Mouse (Mus musculus) heart, embryonic 10.5 days (tissue): ENCODE results near the gene Polr3c. TPM values are rescaled to one million over a fixed set of nuclear protein-coding genes. Genes with fewer than 3 reads are reported as not detected.
A peak's percentile ranks its signal among the peaks of the same experiment; 100 is the strongest.
"Not testable (repeated sequence)": the region's sequence is repeated elsewhere in the genome, so short reads cannot be mapped to it uniquely, and the experiment has no call there.

Experiments used
- DNase-seq: peaks from one replicate; pipeline ENCODE4 v3.0.0-alpha.2; 2017; ENCODE audit warnings: low spot score
- H3K27ac ChIP-seq: fragments of 300-500 bp; sonication (generic); 2 replicates; pipeline ENCODE4 v1.5.1; 2016; ENCODE audit warnings: mild to moderate bottlenecking
- H3K27me3 ChIP-seq: fragments of 300-500 bp; sonication (generic); 2 replicates; pipeline ENCODE4 v1.6.1; 2016; ENCODE audit warnings: mild to moderate bottlenecking; ENCODE audit not compliant: poor library complexity, insufficient read depth, severe bottlenecking
- H3K36me3 ChIP-seq: fragments of 300-500 bp; sonication (generic); 2 replicates; pipeline ENCODE4 v1.6.1; 2016; ENCODE audit warnings: mild to moderate bottlenecking, moderate library complexity
- H3K4me1 ChIP-seq: fragments of 300-500 bp; sonication (generic); 2 replicates; pipeline ENCODE4 v1.6.1; 2016; ENCODE audit warnings: mild to moderate bottlenecking
- H3K4me3 ChIP-seq: fragments of 300-500 bp; sonication (generic); 2 replicates; pipeline ENCODE4 v1.5.1; 2016; ENCODE audit warnings: mild to moderate bottlenecking, moderate library complexity
- H3K9me3 ChIP-seq: fragments of 300-500 bp; sonication (generic); 2 replicates; pipeline ENCODE4 v1.6.1; 2016; ENCODE audit warnings: mild to moderate bottlenecking, moderate library complexity
- WGBS: fragments of 180-500 bp; shearing (Covaris S2); methylation state at CpG from one replicate; pipeline ENCODE4 v1.1.7; 2016; 5-methylcytosine and 5-hydroxymethylcytosine counted together
- polyA plus RNA-seq: library from polyadenylated mRNA; unstranded; fragments of >200 nt; fragmentation: Nextera tagmentation; extraction: Ambion mirVana; gene quantifications from 2 replicates; pipeline ENCODE4 v1.2.1, GENCODE M21; 2016

Gene Polr3c
- polyA plus RNA-seq, 1 experiment from 2014 or later, result 41.0 TPM

- Histone ChIP-seq H3K27ac (no peak overlapping the region), H3K27me3 (peaks cover 18% of the 10 kb centered on the region), H3K9me3 (no peaks in the 10 kb centered on the region), H3K4me1 (peaks cover 24% of the 10 kb centered on the region), H3K4me3 (no peak overlapping the region), H3K36me3 (no peaks in the 10 kb centered on the region)
- DNase-seq, result no peak
- 43% methylated on average over 1 of the region's 1 CpGs for WGBS
Observed at GRCm38 (mm10) chr3:96667316-96667715, 60.1 kb downstream of the Polr3c start.

GRCm38 (mm10) chr3:96666916-96667315 is 60.5 kb downstream of the Polr3c start:
- H3K4me1 ChIP-seq, result peaks cover 24% of the 10 kb centered on the region
- peaks cover 15% of the 10 kb centered on the region for H3K27me3 ChIP-seq
- no peaks in the 10 kb centered on the region for H3K9me3 ChIP-seq
- H3K4me3 ChIP-seq, result no peak overlapping the region
- no peak for DNase-seq
- no peak overlapping the region for H3K27ac ChIP-seq
- H3K36me3 ChIP-seq, result no peaks in the 10 kb centered on the region
- WGBS, result 86% methylated on average over 5 of the region's 5 CpGs

- WGBS, result 84% methylated on average over 7 of the region's 7 CpGs
- not testable (repeated sequence) for DNase-seq, H3K4me3 ChIP-seq, H3K36me3 ChIP-seq, H3K9me3 ChIP-seq, H3K27ac ChIP-seq, H3K27me3 ChIP-seq
- peaks cover 24% of the 10 kb centered on the region for H3K4me1 ChIP-seq
Observed at GRCm38 (mm10) chr3:96665732-96666363, 61.6 kb downstream of the Polr3c start.

- 7% methylated on average over 17 of the region's 18 CpGs for WGBS
- H3K4me1 ChIP-seq, result peaks cover 13% of the 10 kb centered on the region
- DNase-seq, result peak; percentile 91
- 0 out of 2 replicates have a peak, but pooled peaks cover 4% of the 10 kb centered on the region for H3K27me3 ChIP-seq
- H3K9me3 ChIP-seq, result no peaks in the 10 kb centered on the region
- H3K36me3 ChIP-seq, result no peaks in the 10 kb centered on the region
- H3K27ac ChIP-seq, result peak overlapping the region; percentile 29; the same call in 1 of the 2 replicates
- peak overlapping the region; percentile 49 for H3K4me3 ChIP-seq
Observed at GRCm38 (mm10) chr3:96663432-96664239, 63.8 kb downstream of the Polr3c start.

GRCm38 (mm10) chr3:96662731-96663316 is 64.6 kb downstream of the Polr3c start:
- Histone ChIP-seq H3K4me1 (peaks cover 13% of the 10 kb centered on the region), H3K9me3 (no peaks in the 10 kb centered on the region), H3K4me3 (peak overlapping the region; percentile 49), H3K36me3 (no peaks in the 10 kb centered on the region), H3K27me3 (0 out of 2 replicates have a peak, but pooled peaks cover 4% of the 10 kb centered on the region), H3K27ac (peak overlapping the region; percentile 29; the same call in 1 of the 2 replicates)
- 45% methylated on average over 8 of the region's 8 CpGs for WGBS
- no peak for DNase-seq

Other genes starting within 250 kb of the Polr3c start
- gene Hfe2, start 202.5 kb downstream of the Polr3c start, polyA plus RNA-seq, result 5.5 and 8.9 TPM in 2 replicates
- gene Txnip, start 169.7 kb downstream of the Polr3c start, polyA plus RNA-seq, result 59.9 and 75.5 TPM in 2 replicates
- gene Gm16253, start 150.6 kb downstream of the Polr3c start, polyA plus RNA-seq, result 0.88 and 2.8 TPM in 2 replicates
- 37.1 and 37.2 TPM in 2 replicates for gene Polr3gl, start 133.4 kb downstream of the Polr3c start, polyA plus RNA-seq
- 6.8 and 10.4 TPM in 2 replicates for gene Ankrd34a, start 131.0 kb downstream of the Polr3c start, polyA plus RNA-seq
- gene Lix1l, start 126.5 kb downstream of the Polr3c start, polyA plus RNA-seq, result 4.7 and 4.8 TPM in 2 replicates
- gene Rbm8a, start 97.7 kb downstream of the Polr3c start, polyA plus RNA-seq, result 112 and 150 TPM in 2 replicates
- 37.1 and 39.0 TPM in 2 replicates for gene Pex11b, start 92.3 kb downstream of the Polr3c start, polyA plus RNA-seq
- 0.10 and 0.26 TPM in 2 replicates for gene Gm42957, start 92.2 kb downstream of the Polr3c start, polyA plus RNA-seq
- gene Itga10, start 82.0 kb downstream of the Polr3c start, polyA plus RNA-seq, result 0.74 and 0.84 TPM in 2 replicates
- gene Ankrd35, start 57.5 kb downstream of the Polr3c start, polyA plus RNA-seq, result 0.14 TPM in 2 replicates
- gene Pias3, start 31.2 kb downstream of the Polr3c start, polyA plus RNA-seq, result 41.8 and 43.4 TPM in 2 replicates
- gene Nudt17, start 19.1 kb downstream of the Polr3c start, polyA plus RNA-seq, result 7.1 and 8.5 TPM in 2 replicates
- gene Rnf115, start within 50 bp of the Polr3c start, polyA plus RNA-seq, result 47.9 and 59.6 TPM in 2 replicates
- 0.98 TPM in 1 of 2 replicates, not detected in the other for gene Pdzk1, start 101.7 kb upstream of the Polr3c start, polyA plus RNA-seq
- 0.06 TPM in 1 of 2 replicates, not detected in the other for gene Cd160, start 101.7 kb upstream of the Polr3c start, polyA plus RNA-seq
- 57.3 and 133 TPM in 2 replicates for gene Gja5, start 177.1 kb upstream of the Polr3c start, polyA plus RNA-seq
- 31.7 and 37.8 TPM in 2 replicates for gene Gpr89, start 177.7 kb upstream of the Polr3c start, polyA plus RNA-seq
- not detected in 2 replicates for gene Gja8, start 198.4 kb upstream of the Polr3c start, polyA plus RNA-seq